Mouse (Mus musculus): ENCODE data around the gene Psmd13.

GRCm38 (mm10) chr7:140900220-140900619, 18.5 kb downstream of the Psmd13 start, which contains the start of gene Cox8b:
- TF ChIP-seq HCFC1 (IDR thresholded peaks at IDR 0.05; ENCODE audit: low read depth, low read length) (no peak), MAFK (IDR thresholded peaks at IDR 0.05; ENCODE audit: borderline replicate concordance, low read depth, low read length) (no peak), POLR2AphosphoS5 (IDR thresholded peaks at IDR 0.05; ENCODE audit: borderline replicate concordance, low read depth, low read length) (no peak), CTCF (IDR thresholded peaks at IDR 0.05 in 2 of 3, conservative IDR thresholded peaks at IDR 0.05 in 1 of 3; ENCODE audit: control insufficient read depth in 1 of 3, insufficient read depth in 1 of 3, low read depth in 2 of 3, low read length in 3 of 3, poor library complexity in 1 of 3, severe bottlenecking in 1 of 3) (no peak), MEF2A (IDR thresholded peaks at IDR 0.05; ENCODE audit: extremely low read depth, insufficient replicate concordance, low read depth, low read length, poor library complexity, severe bottlenecking) (no peak), NRF1 (IDR thresholded peaks at IDR 0.05; ENCODE audit: insufficient read depth, low read depth, low read length, poor library complexity, severe bottlenecking) (no peak), ZNF384 (IDR thresholded peaks at IDR 0.05; ENCODE audit: low read depth, low read length) (no peak), TCF12 (IDR thresholded peaks at IDR 0.05; ENCODE audit: low read depth, low read length) (no peak), CHD2 (IDR thresholded peaks at IDR 0.05; ENCODE audit: low read length) (no peak), ETS1 (IDR thresholded peaks at IDR 0.05; ENCODE audit: low read depth, low read length) (no peak), POLR2A (IDR thresholded peaks at IDR 0.05; ENCODE audit: control insufficient read depth in 1 of 2, insufficient read depth in 1 of 2, low read depth in 1 of 2, low read length in 2 of 2, poor library complexity in 1 of 2) (no peak; a peak in 1 of 4 replicates), MAX (IDR thresholded peaks at IDR 0.05; ENCODE audit: low read length) (no peak), UBTF (IDR thresholded peaks at IDR 0.05; ENCODE audit: borderline replicate concordance, insufficient read depth, low read depth, low read length) (no peak), ZMIZ1 (IDR thresholded peaks at IDR 0.05; ENCODE audit: low read depth, low read length) (no peak)
